In the genomic region with DNA sequence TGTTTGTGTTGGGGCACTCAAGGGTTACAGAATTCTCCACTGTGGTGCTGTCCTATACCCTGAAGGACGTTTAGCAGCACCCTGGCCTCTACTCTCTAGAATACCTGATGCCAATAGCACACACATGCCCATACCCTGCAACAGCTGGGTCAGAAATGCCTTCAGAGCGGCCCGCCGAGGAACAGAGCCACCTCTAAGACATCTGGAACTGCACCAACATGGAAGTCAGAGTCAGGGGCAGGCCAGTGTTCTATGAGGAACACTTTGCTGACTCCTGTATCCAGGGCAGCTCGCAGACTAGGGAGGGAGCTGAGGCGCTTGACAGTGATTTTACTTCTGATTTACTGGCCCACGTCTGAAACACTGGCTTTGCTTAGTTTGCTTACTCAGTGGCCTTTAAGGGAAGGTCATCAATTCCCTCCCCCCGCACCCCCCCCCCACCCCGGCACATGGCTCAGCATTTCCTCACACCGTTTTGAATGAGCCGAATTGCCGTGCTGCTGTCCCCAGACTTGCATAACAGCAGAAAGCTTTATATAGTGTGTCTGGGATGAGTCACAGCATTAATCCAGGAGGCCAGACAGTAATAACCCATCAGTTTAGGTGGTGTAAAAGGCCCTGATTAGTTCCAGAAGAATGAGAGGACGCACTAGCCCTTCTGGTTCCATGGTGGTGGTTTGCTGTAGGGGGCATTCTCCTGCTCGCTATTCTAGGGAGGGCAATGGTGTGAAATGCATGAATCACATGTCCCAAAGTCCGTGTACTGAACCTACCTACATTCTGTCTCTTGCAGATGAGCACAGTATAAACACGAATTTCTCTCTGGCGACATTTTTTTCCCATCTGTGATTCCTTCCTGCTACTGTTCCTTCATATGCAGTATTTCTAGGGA, we compare ENCODE assay signal across 10 mouse cellular contexts. TPM values are rescaled to one million over a fixed set of nuclear protein-coding genes. Genes with fewer than 3 reads are reported as not detected.
DNase-seq lines count a peak whose midpoint lies in the region; ATAC-seq lines count a peak whose summit lies in the region.
"Had no signal": no experiment of that assay in that cellular context is flagged by ENCODE, and none has a peak within 500 bp of the region (broad histone marks: within the 10 kb centered on the region; RNA-seq: fewer than 3 reads in every experiment).

No protein-coding gene starts in this region.

- ATAC-seq in megakaryocyte-erythroid progenitor cell, adult 5-6 weeks (replicated peaks; ENCODE audit: low FRiP score, low TSS enrichment, poor library complexity, severe bottlenecking), result no peak

- DNase-seq in kidney, adult 9 months, result peak; percentile 32
- DNase-seq in kidney, postnatal 25 days, result no peak
- DNase-seq in 416B (ENCODE audit: low read depth), result peak; percentile 60
- peak; percentile 27 for DNase-seq in adipocyte (ENCODE audit: low spot score)
- peak; percentile 49 to 52 for DNase-seq in layer of hippocampus, adult 8-10 months (ENCODE audit: low spot score in 2 of 2)
- DNase-seq in urinary bladder, postnatal 25 days (ENCODE audit: low spot score), result no peak
- no peak for DNase-seq in cerebellum, postnatal 14 days
- DNase-seq: cerebellum, adult 11 months; lung, postnatal 4 days had no signal

RNA-seq across cellular contexts. Expression of gene Stat1, which starts 39.5 kb away (rescaled TPM):
- 10 to 100 TPM; 22.8 to 33.8 (median 28.1) TPM for total RNA-seq in layer of hippocampus, adult 8-10 months (2022)
- total RNA-seq in megakaryocyte-erythroid progenitor cell, adult 5-6 weeks (2014; fragmentation: Nextera tagmentation), result 28.0 and 45.6 TPM in 2 replicates
- 47.4 and 67.7 TPM in 2 replicates for total RNA-seq in megakaryocyte-erythroid progenitor cell, adult 5-6 weeks (2017)

Comparison
In these comparisons a context has a peak if more than half of its experiments do, and no peak if none do; other contexts are left out.
1. DNase-seq: peak in kidney, adult 9 months (single experiment), 416B (single experiment), adipocyte (single experiment) and layer of hippocampus, adult 8-10 months (2 of 2); none in kidney, postnatal 25 days (0 of 2), urinary bladder, postnatal 25 days (single experiment) and cerebellum, postnatal 14 days (0 of 2).